Mouse (Mus musculus): Measurements from ENCODE around the gene Lsm14a. TPM values are rescaled to one million over a fixed set of nuclear protein-coding genes. Genes with fewer than 3 reads are reported as not detected.

Gene Lsm14a
- polyA plus RNA-seq, 1 experiment from 2014 or later = 41.3 TPM

DNA sequence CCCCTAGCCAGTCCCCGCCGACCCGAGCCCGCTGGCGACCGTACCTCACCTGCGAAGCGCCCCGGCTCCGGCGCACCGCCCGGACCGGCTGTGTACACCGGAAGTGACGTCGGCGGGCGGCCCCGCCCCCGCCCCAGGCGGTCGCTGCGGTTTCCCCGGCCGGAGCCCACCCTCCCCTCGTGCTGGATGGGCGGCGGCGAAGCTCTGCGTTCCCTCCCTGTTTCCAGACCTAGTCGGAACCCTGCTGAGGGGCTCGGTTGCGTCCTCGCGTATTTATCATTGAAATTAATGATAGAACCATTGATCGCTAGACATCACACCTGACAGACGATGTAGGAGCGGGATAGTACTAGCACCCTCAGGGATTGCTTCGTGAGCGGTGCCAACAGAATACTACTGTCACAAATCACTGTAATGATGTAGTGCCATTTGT lies 79.7 kb downstream of the Lsm14a start, which contains the start of gene 4931406P16Rik:
TSS of gene 4931406P16Rik (minus strand) at position 109 of the 433 bp plus-strand sequence.
- peak within 1 kb of the TSS; percentile 95 for H3K4me3 ChIP-seq (replicated peaks)
- peak within 1 kb of the TSS; percentile 96 for H3K27ac ChIP-seq (replicated peaks)
- H3K4me1 ChIP-seq (replicated peaks) = peaks cover 30% of the 10 kb centered on the region
- H3K27me3 ChIP-seq = no peaks in the 10 kb centered on the region
- peak within 1 kb of the TSS; percentile 86 for H3K4me2 ChIP-seq
- H3K36me3 ChIP-seq (replicated peaks) = 0 out of 2 replicates have a peak, but pooled peaks cover 4% of the 10 kb centered on the region
- peak; percentile 86 for ATAC-seq (ENCODE audit: insufficient read depth)
- peak within 1 kb of the TSS; percentile 94 for H3K9ac ChIP-seq
- under 1% methylated on average over 41 of the region's 41 CpGs for whole genome bisulfite sequencing (ENCODE audit: insufficient replicate concordance)
- no peaks in the 10 kb centered on the region for H3K9me3 ChIP-seq (replicated peaks)

DNA sequence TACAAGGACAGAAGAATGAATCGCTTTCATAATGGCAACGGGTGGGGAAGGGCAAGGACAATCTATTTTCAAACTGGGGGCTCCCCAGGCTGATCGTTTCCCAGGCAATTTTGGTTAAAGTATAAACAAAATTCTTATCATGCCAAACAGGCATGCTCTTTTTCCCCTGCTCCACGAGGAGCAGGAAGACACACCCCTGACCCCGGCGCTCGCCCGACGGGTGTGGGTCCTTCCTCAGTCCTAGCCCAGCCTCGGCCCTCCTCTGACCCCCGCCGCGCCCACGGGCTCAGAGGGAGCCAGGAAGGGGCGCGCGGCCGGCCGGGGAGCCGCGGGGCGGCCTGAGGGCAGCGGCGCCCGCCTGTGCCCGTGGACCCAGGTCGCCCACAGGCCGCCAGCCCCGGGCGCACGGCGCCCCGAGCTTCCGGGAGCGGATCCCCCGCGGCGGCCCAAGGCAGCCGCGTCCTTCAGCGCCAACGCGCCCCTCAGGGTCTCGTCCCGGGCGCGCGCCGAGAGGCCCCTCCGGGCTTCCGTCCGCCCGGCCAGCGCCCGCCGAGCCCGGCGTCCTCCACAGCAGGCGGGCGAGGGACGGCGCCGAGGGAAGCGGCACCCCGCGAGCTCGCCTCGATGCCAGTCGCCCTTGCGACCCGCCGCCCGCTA lies 80.2 kb downstream of the Lsm14a start:
- H3K27me3 ChIP-seq = no peaks in the 10 kb centered on the region
- ATAC-seq (ENCODE audit: insufficient read depth) = peak; percentile 95
- peak overlapping the region; percentile 94 for H3K9ac ChIP-seq
- peaks cover 32% of the 10 kb centered on the region for H3K4me1 ChIP-seq (replicated peaks)
- 0 out of 2 replicates have a peak, but pooled peaks cover 4% of the 10 kb centered on the region for H3K36me3 ChIP-seq (replicated peaks)
- peak overlapping the region; percentile 96 for H3K27ac ChIP-seq (replicated peaks)
- under 1% methylated on average over 61 of the region's 73 CpGs for WGBS (ENCODE audit: insufficient replicate concordance)
- H3K4me2 ChIP-seq = peak overlapping the region; percentile 86
- H3K9me3 ChIP-seq (replicated peaks) = no peaks in the 10 kb centered on the region
- H3K4me3 ChIP-seq (replicated peaks) = peak overlapping the region; percentile 95

- H3K4me3 ChIP-seq (replicated peaks) = no peak overlapping the region
- no peaks in the 10 kb centered on the region for H3K27me3 ChIP-seq
- no peaks in the 10 kb centered on the region for H3K9me3 ChIP-seq (replicated peaks)
- ATAC-seq (ENCODE audit: insufficient read depth) = no peak
- WGBS (ENCODE audit: insufficient replicate concordance) = 61% methylated on average over 5 of the region's 5 CpGs
- no peak overlapping the region for H3K4me2 ChIP-seq
- peaks cover 36% of the 10 kb centered on the region for H3K4me1 ChIP-seq (replicated peaks)
- H3K9ac ChIP-seq = no peak overlapping the region
- H3K36me3 ChIP-seq (replicated peaks) = 0 out of 2 replicates have a peak, but pooled peaks cover 4% of the 10 kb centered on the region
- H3K27ac ChIP-seq (replicated peaks) = no peak overlapping the region; the same call in 1 of the 2 replicates
Observed at GRCm38 (mm10) chr7:34309186-34309764, 83.8 kb downstream of the Lsm14a start.

GRCm38 (mm10) chr7:34308586-34308985 lies 84.5 kb downstream of the Lsm14a start:
- no peaks in the 10 kb centered on the region for H3K27me3 ChIP-seq

GRCm38 (mm10) chr7:34305454-34305853 lies 87.7 kb downstream of the Lsm14a start:
- Histone ChIP-seq H3K9me3 (replicated peaks) (no peaks in the 10 kb centered on the region), H3K4me3 (replicated peaks) (no peak overlapping the region), H3K4me1 (replicated peaks) (peaks cover 32% of the 10 kb centered on the region), H3K27me3 (no peaks in the 10 kb centered on the region), H3K9ac (no peak overlapping the region), H3K36me3 (replicated peaks) (0 out of 2 replicates have a peak, but pooled peaks cover under 1% of the 10 kb centered on the region), H3K4me2 (no peak overlapping the region), H3K27ac (replicated peaks) (peak overlapping the region; percentile 14; the same call in 1 of the 2 replicates)
- WGBS (ENCODE audit: insufficient replicate concordance) = 70% methylated on average over 4 of the region's 4 CpGs
- no peak for ATAC-seq (ENCODE audit: insufficient read depth)

More at GRCm38 (mm10) chr7:34308586-34308985, 84.5 kb downstream of the Lsm14a start:
- 63% methylated on average over 5 of the region's 5 CpGs for WGBS (ENCODE audit: insufficient replicate concordance)
- 0 out of 2 replicates have a peak overlapping the region, but pooled peaks have one; percentile 19 for H3K27ac ChIP-seq (replicated peaks)
- no peak for ATAC-seq (ENCODE audit: insufficient read depth)
- H3K4me3 ChIP-seq (replicated peaks) = no peak overlapping the region
- H3K4me1 ChIP-seq (replicated peaks) = peaks cover 31% of the 10 kb centered on the region
- 0 out of 2 replicates have a peak, but pooled peaks cover 4% of the 10 kb centered on the region for H3K36me3 ChIP-seq (replicated peaks)
- no peak overlapping the region for H3K9ac ChIP-seq
- H3K4me2 ChIP-seq = no peak overlapping the region
- H3K9me3 ChIP-seq (replicated peaks) = no peaks in the 10 kb centered on the region

DNA sequence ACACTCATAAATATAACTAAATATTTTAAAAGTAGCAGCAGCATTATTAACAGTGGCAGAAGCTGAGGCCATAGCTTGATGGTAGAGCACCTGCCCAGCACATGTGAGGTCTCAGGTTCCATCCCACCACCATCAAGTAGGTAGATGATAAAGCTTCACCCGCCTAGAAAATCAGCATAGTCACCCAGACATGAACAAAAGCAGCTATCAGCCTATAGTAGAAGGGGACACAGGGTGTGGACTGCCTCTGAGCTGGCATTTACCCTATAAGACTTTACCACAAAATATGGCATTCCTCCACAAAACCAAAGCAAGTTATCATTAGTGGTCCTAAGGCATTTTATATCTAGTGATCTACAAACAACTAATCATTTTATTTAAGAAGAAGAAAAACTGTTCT lies 90.5 kb downstream of the Lsm14a start:
- no peak for ATAC-seq (ENCODE audit: insufficient read depth)

GRCm38 (mm10) chr7:34301952-34302351 lies 91.2 kb downstream of the Lsm14a start:
- H3K9ac ChIP-seq = no peak overlapping the region
- H3K36me3 ChIP-seq (replicated peaks) = no peaks in the 10 kb centered on the region
- no peaks in the 10 kb centered on the region for H3K27me3 ChIP-seq
- H3K4me1 ChIP-seq (replicated peaks) = peaks cover 19% of the 10 kb centered on the region
- 0 out of 2 replicates have a peak overlapping the region, but pooled peaks have one; percentile 16 for H3K27ac ChIP-seq (replicated peaks)
- H3K9me3 ChIP-seq (replicated peaks) = no peaks in the 10 kb centered on the region
- no peak overlapping the region for H3K4me2 ChIP-seq
- ATAC-seq (ENCODE audit: insufficient read depth) = 0 out of 2 replicates have a peak, but pooled peaks have one; percentile 34
- WGBS (ENCODE audit: insufficient replicate concordance) = 42% methylated on average over 3 of the region's 3 CpGs
- H3K4me3 ChIP-seq (replicated peaks) = no peak overlapping the region

More for the DNA sequence above, 90.5 kb downstream of the Lsm14a start:
- 0 out of 2 replicates have a peak overlapping the region, but pooled peaks have one; percentile 16 for H3K27ac ChIP-seq (replicated peaks)
- H3K9me3 ChIP-seq (replicated peaks) = no peaks in the 10 kb centered on the region
- no peaks in the 10 kb centered on the region for H3K27me3 ChIP-seq
- H3K4me2 ChIP-seq = no peak overlapping the region
- no peaks in the 10 kb centered on the region for H3K36me3 ChIP-seq (replicated peaks)
- WGBS (ENCODE audit: insufficient replicate concordance) = 27% methylated on average over 1 of the region's 1 CpGs
- peaks cover 19% of the 10 kb centered on the region for H3K4me1 ChIP-seq (replicated peaks)
- no peak overlapping the region for H3K4me3 ChIP-seq (replicated peaks)
- no peak overlapping the region for H3K9ac ChIP-seq

GRCm38 (mm10) chr7:34298818-34299217 lies 94.3 kb downstream of the Lsm14a start:
- Histone ChIP-seq H3K27ac (replicated peaks) (no peak overlapping the region), H3K4me1 (replicated peaks) (peaks cover 14% of the 10 kb centered on the region), H3K36me3 (replicated peaks) (no peaks in the 10 kb centered on the region), H3K9ac (no peak overlapping the region), H3K4me3 (replicated peaks) (no peak overlapping the region), H3K9me3 (replicated peaks) (no peaks in the 10 kb centered on the region), H3K27me3 (no peaks in the 10 kb centered on the region), H3K4me2 (no peak overlapping the region)
- WGBS (ENCODE audit: insufficient replicate concordance) = 92% methylated on average over 2 of the region's 2 CpGs
- no peak for ATAC-seq (ENCODE audit: insufficient read depth)

DNA sequence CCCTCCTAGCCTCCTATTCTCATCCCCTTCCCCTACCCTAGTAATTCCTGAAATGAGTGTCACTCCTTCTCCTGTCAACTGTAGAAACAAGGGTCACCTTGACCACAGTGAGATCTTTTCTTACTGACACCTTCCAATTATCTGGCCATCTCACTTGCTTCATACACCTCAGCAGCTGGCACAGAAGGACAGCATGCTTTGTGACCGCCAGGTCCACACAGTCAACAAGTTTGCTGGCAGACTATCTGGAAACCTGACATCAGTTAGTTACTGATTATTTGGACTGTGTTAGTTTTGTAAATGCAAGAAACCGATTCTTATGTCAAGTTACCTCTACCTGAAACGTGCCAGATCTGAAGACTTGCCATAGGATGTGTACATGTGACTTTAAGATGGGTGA lies 97.0 kb downstream of the Lsm14a start:
- Histone ChIP-seq H3K4me1 (replicated peaks) (peaks cover 4% of the 10 kb centered on the region), H3K36me3 (replicated peaks) (no peaks in the 10 kb centered on the region), H3K9ac (no peak overlapping the region), H3K27ac (replicated peaks) (no peak overlapping the region), H3K9me3 (replicated peaks) (no peaks in the 10 kb centered on the region), H3K27me3 (no peaks in the 10 kb centered on the region), H3K4me3 (replicated peaks) (no peak overlapping the region), H3K4me2 (no peak overlapping the region)
- 77% methylated on average over 3 of the region's 3 CpGs for WGBS (ENCODE audit: insufficient replicate concordance)
- no peak for ATAC-seq (ENCODE audit: insufficient read depth)

All from liver, embryonic 15.5 days (tissue).